Mouse (Mus musculus): Measurements from ENCODE around the gene Disc1.

GRCm38 (mm10) chr8:125128305-125128704 lies 74.3 kb downstream of the Disc1 start:
- TF ChIP-seq CTCF (IDR thresholded peaks at IDR 0.05; ENCODE audit: extremely low read depth, insufficient read depth, insufficient read length, insufficient replicate concordance) (peak; percentile 69; the same call in 1 of the 2 replicates), POLR2A (IDR thresholded peaks at IDR 0.05; ENCODE audit: low read depth, low read length) (no peak)
